Mouse (Mus musculus) heart, embryonic 10.5 days (tissue): ENCODE data around the gene Acacb. TPM values are rescaled to one million over a fixed set of nuclear protein-coding genes. Genes with fewer than 3 reads are reported as not detected.
A peak's percentile ranks its signal among the peaks of the same experiment; 100 is the strongest.

Experiments used
- DNase-seq: peaks from one replicate; pipeline ENCODE4 v3.0.0-alpha.2; 2017; ENCODE audit warnings: low spot score
- H3K27ac ChIP-seq: fragments of 300-500 bp; sonication (generic); 2 replicates; pipeline ENCODE4 v1.5.1; 2016; ENCODE audit warnings: mild to moderate bottlenecking
- H3K27me3 ChIP-seq: fragments of 300-500 bp; sonication (generic); 2 replicates; pipeline ENCODE4 v1.6.1; 2016; ENCODE audit warnings: mild to moderate bottlenecking; ENCODE audit not compliant: poor library complexity, insufficient read depth, severe bottlenecking
- H3K36me3 ChIP-seq: fragments of 300-500 bp; sonication (generic); 2 replicates; pipeline ENCODE4 v1.6.1; 2016; ENCODE audit warnings: mild to moderate bottlenecking, moderate library complexity
- H3K4me1 ChIP-seq: fragments of 300-500 bp; sonication (generic); 2 replicates; pipeline ENCODE4 v1.6.1; 2016; ENCODE audit warnings: mild to moderate bottlenecking
- H3K4me3 ChIP-seq: fragments of 300-500 bp; sonication (generic); 2 replicates; pipeline ENCODE4 v1.5.1; 2016; ENCODE audit warnings: mild to moderate bottlenecking, moderate library complexity
- H3K9me3 ChIP-seq: fragments of 300-500 bp; sonication (generic); 2 replicates; pipeline ENCODE4 v1.6.1; 2016; ENCODE audit warnings: mild to moderate bottlenecking, moderate library complexity
- WGBS: fragments of 180-500 bp; shearing (Covaris S2); methylation state at CpG from one replicate; pipeline ENCODE4 v1.1.7; 2016; 5-methylcytosine and 5-hydroxymethylcytosine counted together
- polyA plus RNA-seq: library from polyadenylated mRNA; unstranded; fragments of >200 nt; fragmentation: Nextera tagmentation; extraction: Ambion mirVana; gene quantifications from 2 replicates; pipeline ENCODE4 v1.2.1, GENCODE M21; 2016

Gene Acacb
- polyA plus RNA-seq, 1 experiment from 2014 or later, result 5.8 TPM

DNA sequence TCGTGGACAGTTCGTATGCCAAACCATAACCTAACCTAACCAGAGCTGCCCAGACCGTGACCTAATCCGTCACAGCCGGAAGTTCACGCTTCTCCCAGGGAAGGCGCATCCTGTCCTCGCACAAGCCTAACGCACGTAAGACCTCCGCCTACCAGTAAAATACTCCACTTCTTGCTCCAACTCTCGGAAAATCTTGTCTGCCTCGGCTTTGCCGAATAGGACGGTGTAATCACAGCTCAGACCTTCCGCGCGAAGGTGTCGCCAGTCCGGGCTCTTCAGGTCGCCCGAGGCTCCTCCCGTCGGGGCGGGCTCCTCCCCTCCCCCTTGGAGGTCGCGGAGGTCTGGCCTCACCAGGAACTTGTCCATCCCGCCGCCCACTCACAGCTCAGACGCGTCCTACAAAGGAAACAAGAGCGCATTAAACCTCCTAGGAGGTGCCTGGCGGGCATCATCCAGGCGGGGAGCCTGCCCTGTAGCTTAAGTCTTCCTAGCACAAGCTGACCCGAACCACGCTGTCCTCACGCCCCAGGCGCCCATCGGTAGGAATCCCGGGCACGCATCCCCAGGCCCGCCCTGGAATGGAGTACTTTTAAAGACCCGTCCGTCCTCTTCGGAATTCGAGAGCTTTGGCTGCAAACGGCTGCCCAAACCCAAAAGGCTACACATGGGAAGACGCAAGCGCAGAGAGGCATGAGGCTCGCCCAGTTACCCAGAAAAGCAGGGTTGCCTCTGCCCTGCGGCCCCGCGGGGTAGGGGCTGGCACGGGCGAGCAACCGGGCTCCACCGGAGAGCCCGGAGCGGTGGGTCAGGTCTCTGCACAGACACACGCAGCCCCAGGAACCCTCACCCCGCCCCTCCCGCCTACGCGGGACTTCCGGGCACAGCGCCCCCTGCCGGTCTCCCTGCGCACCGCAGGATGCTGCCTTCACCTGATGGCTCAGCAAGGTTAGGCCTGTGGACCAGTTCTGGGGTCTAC lies 18.7 kb upstream of the Acacb start, which contains the start of gene Alkbh2:
Gene Alkbh2, minus strand, starts transcription at position 845 of the 976 bp plus-strand sequence.
- peak within 1 kb of the TSS; percentile 77 for H3K4me3 ChIP-seq
- H3K4me1 ChIP-seq, result peaks cover 35% of the 10 kb centered on the region
- peak within 1 kb of the TSS; percentile 90 for H3K27ac ChIP-seq
- no peaks in the 10 kb centered on the region for H3K9me3 ChIP-seq
- DNase-seq, result peak; percentile 94
- H3K27me3 ChIP-seq, result no peaks in the 10 kb centered on the region
- peaks cover 31% of the 10 kb centered on the region for H3K36me3 ChIP-seq
- under 1% methylated on average over 69 of the region's 69 CpGs for WGBS

DNA sequence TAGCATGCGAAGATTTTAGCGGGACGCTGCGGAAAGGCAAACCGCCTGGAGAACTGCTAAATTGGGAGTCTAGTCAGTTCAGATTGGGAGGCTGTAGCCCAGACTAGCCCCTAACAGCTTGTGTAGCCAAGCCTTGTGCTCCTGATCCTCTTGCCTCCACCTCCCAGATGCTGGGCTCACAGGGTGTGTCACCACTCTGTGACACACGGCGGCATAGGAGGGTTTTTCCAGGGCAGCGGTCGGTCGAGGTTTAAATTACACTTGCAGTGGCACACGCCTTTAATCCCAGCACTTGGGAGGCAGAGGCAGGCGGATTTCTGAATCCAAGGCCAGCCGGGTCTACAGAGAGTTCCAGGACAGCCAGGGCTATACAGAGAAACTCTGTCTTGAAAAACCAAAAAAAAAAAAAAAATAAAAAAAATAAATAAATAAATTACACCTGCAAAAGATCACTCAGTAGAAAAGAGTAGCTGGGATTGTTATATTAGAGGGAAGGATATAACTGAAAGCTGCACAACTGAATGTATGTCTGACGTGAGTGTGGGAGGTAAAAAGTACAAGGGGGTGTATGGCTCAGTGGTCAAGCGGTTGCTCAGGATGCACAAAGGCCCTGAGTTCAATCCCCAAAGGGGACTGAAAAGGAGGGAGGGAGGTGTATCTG lies 16.7 kb upstream of the Acacb start:
- Histone ChIP-seq H3K4me3 (peak overlapping the region; percentile 93), H3K9me3 (no peaks in the 10 kb centered on the region), H3K4me1 (peaks cover 55% of the 10 kb centered on the region), H3K27ac (no peak overlapping the region), H3K27me3 (no peaks in the 10 kb centered on the region), H3K36me3 (peaks cover 16% of the 10 kb centered on the region)
- 74% methylated on average over 15 of the region's 15 CpGs for WGBS
- DNase-seq, result no peak

DNA sequence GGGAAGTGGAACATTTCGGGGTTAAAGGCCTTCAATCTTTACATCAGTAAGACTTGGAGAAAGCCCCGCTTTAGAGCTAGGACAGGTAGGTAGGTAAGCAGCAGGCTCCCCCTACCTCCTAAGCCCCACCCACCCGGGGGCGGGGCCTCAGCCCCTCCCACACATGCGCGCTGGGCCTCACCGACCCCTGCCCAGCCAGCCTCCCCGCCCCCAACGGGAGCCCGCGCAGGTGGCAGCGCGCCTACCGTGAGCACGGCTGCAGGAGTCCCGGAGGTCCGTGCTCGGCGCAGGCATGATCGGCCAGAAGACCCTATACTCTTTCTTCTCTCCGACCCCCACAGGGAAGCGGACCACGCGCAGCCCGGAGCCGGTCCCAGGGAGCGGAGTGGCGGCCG lies 16.1 kb upstream of the Acacb start, which contains the start of gene Ung:
Gene Ung, plus strand, starts transcription at position 176 of the 395 bp plus-strand sequence.
- DNase-seq, result no peak
- no peaks in the 10 kb centered on the region for H3K27me3 ChIP-seq
- peak within 1 kb of the TSS; percentile 84 for H3K27ac ChIP-seq
- peak within 1 kb of the TSS; percentile 93 for H3K4me3 ChIP-seq
- H3K4me1 ChIP-seq, result peaks cover 57% of the 10 kb centered on the region
- H3K36me3 ChIP-seq, result peaks cover 13% of the 10 kb centered on the region; the same call in 1 of the 2 replicates
- H3K9me3 ChIP-seq, result no peaks in the 10 kb centered on the region
- under 1% methylated on average over 28 of the region's 29 CpGs for WGBS

GRCm38 (mm10) chr5:114130698-114131520 lies 15.4 kb upstream of the Acacb start:
- Histone ChIP-seq H3K36me3 (peaks cover 15% of the 10 kb centered on the region), H3K27ac (peak overlapping the region; percentile 84), H3K9me3 (no peaks in the 10 kb centered on the region), H3K27me3 (no peaks in the 10 kb centered on the region), H3K4me1 (peaks cover 61% of the 10 kb centered on the region), H3K4me3 (peak overlapping the region; percentile 93)
- DNase-seq, result peak; percentile 97
- under 1% methylated on average over 87 of the region's 87 CpGs for WGBS

DNA sequence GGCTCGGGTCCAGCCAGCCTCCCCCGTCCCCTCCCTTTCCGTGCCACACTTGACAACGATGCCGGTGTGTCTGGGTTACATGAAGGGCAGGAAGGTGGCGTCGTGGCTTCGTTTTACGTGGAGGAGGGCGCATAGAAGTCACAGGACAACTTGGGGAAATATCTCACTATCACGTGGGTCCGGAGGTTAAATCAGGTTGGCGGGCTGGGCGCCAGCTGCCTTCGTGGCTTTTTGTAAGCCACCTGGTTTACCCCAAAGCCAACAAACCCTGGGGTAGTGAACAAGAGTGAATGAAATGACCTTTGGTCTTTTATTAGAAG lies 14.9 kb upstream of the Acacb start:
- peaks cover 21% of the 10 kb centered on the region for H3K36me3 ChIP-seq
- H3K9me3 ChIP-seq, result no peaks in the 10 kb centered on the region
- DNase-seq, result peak; percentile 82
- H3K4me1 ChIP-seq, result peaks cover 61% of the 10 kb centered on the region
- WGBS, result 0% methylated on average over 15 of the region's 15 CpGs
- H3K27me3 ChIP-seq, result no peaks in the 10 kb centered on the region
- peak overlapping the region; percentile 93 for H3K4me3 ChIP-seq
- H3K27ac ChIP-seq, result peak overlapping the region; percentile 84

DNA sequence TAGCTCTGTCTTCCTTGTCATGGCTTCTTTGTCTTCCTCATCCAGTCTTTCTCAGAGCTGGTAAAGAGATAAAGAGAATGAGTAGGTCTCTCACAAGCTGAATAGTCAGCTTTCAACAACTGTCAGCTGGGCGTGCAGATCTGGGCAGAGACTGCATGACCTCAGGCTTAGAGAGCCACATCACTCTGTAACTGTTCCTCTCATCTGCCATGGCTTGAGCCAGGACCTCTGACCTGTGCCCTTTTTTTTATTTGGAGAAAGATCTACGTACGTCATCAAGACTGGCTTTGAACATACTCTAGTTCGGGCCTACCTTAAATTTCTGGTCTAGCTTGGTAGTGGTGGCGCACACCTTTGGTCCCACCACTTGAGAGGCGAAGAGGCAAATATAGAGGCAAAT lies 13.5 kb upstream of the Acacb start:
- Histone ChIP-seq H3K4me3 (0 out of 2 replicates have a peak overlapping the region, but pooled peaks have one; percentile 93), H3K4me1 (peaks cover 56% of the 10 kb centered on the region), H3K27me3 (no peaks in the 10 kb centered on the region), H3K36me3 (peaks cover 34% of the 10 kb centered on the region), H3K9me3 (no peaks in the 10 kb centered on the region), H3K27ac (no peak overlapping the region)
- WGBS, result 86% methylated on average over 6 of the region's 6 CpGs
- DNase-seq, result no peak

- peaks cover 64% of the 10 kb centered on the region for H3K4me1 ChIP-seq
- no peaks in the 10 kb centered on the region for H3K9me3 ChIP-seq
- no peak overlapping the region for H3K4me3 ChIP-seq
- peak overlapping the region; percentile 78 for H3K27ac ChIP-seq
- peak; percentile 82 for DNase-seq
- no peaks in the 10 kb centered on the region for H3K27me3 ChIP-seq
- H3K36me3 ChIP-seq, result peaks cover 47% of the 10 kb centered on the region
- 35% methylated on average over 6 of the region's 6 CpGs for WGBS
Measured at GRCm38 (mm10) chr5:114134091-114134534, 12.2 kb upstream of the Acacb start.

DNA sequence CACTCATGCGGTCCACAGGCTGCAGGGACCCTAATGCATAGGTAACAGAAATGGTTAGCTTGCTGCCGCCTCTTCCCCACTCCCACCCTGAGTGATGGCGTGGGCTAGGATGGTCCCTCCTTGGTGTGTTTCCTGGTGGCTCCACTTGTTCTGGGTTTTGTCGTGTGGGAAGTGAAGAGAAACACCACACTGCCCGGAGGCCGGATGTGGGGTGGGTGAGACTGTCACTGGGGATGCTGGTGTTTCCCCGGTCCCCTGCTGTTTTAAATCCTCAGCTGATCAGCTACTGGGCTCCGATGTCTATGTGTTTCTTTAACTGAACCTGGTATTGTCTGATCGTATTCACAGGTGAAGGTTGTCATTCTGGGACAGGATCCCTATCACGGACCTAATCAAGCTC lies 10.8 kb upstream of the Acacb start:
- Histone ChIP-seq H3K9me3 (no peaks in the 10 kb centered on the region), H3K27ac (no peak overlapping the region), H3K27me3 (no peaks in the 10 kb centered on the region), H3K4me3 (no peak overlapping the region), H3K36me3 (peaks cover 58% of the 10 kb centered on the region), H3K4me1 (peaks cover 63% of the 10 kb centered on the region)
- 85% methylated on average over 10 of the region's 10 CpGs for WGBS
- DNase-seq, result no peak

GRCm38 (mm10) chr5:114137481-114138276 lies 8.7 kb upstream of the Acacb start:
- WGBS, result 85% methylated on average over 15 of the region's 15 CpGs
- no peak overlapping the region for H3K4me3 ChIP-seq
- DNase-seq, result no peak
- no peaks in the 10 kb centered on the region for H3K27me3 ChIP-seq
- H3K27ac ChIP-seq, result no peak overlapping the region
- no peaks in the 10 kb centered on the region for H3K9me3 ChIP-seq
- H3K36me3 ChIP-seq, result peaks cover 58% of the 10 kb centered on the region
- H3K4me1 ChIP-seq, result peaks cover 46% of the 10 kb centered on the region

DNA sequence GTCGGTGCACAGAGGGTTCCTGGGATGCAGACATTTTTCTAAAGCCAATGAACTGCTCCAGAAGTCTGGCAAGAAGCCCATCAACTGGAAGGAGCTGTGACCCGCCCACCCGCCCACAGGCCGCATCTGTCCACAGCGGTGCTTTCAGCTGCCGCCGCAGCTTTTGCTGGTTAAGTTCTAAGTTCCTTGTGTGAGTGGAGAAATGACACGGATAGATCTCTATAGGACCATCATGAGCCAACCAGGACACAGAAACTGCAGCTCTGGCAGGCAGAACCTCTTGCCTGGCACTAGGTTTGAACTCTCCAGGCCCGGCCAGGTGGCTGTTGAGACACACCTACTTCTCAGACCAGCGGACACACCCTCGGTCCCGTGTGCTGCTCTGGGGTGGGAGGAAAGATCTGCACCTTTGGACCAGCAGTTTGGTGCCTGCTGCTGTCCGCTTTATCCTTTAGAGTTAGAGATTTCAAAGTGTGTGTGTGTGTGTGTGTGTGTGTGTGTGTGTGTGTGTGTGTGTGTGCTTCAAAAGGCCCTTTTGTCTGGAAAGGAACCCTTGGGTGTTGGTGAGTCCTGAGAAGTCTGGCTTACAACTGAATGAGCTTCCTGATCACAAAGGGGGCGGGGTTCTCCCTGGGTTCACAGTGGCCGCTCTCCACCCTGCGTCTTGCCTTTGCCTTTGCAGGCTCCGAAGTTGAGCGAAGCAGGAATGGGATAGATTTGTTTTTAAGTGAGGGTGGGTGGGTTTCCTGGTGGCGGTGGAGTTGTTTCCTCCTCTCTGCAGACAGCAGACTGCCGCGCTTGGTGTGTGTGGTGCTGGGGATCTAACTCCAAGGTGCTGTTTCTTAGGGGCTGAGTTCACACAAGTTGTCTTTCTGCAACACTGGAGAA lies 7.8 kb upstream of the Acacb start:
- Histone ChIP-seq H3K9me3 (no peaks in the 10 kb centered on the region), H3K4me1 (peaks cover 47% of the 10 kb centered on the region), H3K27ac (peak overlapping the region; percentile 53; the same call in 1 of the 2 replicates), H3K4me3 (no peak overlapping the region), H3K27me3 (no peaks in the 10 kb centered on the region), H3K36me3 (peaks cover 58% of the 10 kb centered on the region)
- no peak for DNase-seq
- 79% methylated on average over 21 of the region's 21 CpGs for WGBS

- Histone ChIP-seq H3K4me1 (peaks cover 47% of the 10 kb centered on the region), H3K9me3 (no peaks in the 10 kb centered on the region), H3K36me3 (peaks cover 58% of the 10 kb centered on the region), H3K4me3 (no peak overlapping the region), H3K27ac (peak overlapping the region; percentile 53), H3K27me3 (no peaks in the 10 kb centered on the region)
- 55% methylated on average over 9 of the region's 9 CpGs for WGBS
- no peak for DNase-seq
Measured at GRCm38 (mm10) chr5:114139175-114139574, 7.2 kb upstream of the Acacb start.
